Mouse (Mus musculus) spleen, postnatal 36 days (tissue): ENCODE results near the gene Rbpj.

Experiments used
- DNase-seq, 2 experiments: peaks; one replicate each; pipeline ENCODE4 v3.0.0; 2022; ENCODE audit warnings: low spot score in 2 of 2, mixed read lengths in 1 of 2

Rbpj gene

GRCm38 (mm10) chr5:53469098-53469776 lies 3.3 kb downstream of the Rbpj start:
- DNase-seq, result no peak

- no peak for DNase-seq
Observed at GRCm38 (mm10) chr5:53469777-53470131, 3.8 kb downstream of the Rbpj start.

GRCm38 (mm10) chr5:53470141-53471079 lies 4.5 kb downstream of the Rbpj start:
- no peak for DNase-seq

DNA sequence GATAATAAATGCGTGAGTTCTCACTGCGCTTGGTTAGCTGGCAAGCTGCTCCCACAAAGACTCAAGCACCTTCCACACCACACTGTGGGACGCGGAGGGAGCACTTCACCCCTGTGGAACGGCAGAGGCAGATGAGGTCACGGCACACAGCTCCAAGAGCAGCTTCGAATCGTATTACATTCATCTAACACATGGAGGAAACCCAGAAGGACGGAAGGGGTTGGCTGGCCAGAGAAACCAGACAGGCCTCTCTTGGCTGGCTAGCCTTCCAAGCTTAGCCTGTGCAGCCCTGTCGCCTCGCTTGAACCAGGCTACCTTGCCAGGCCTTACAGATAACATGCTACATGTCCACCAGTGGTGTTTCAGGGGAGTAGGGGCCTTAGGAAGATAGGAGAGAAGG lies 6.5 kb downstream of the Rbpj start:
- DNase-seq, result no peak

- no peak for DNase-seq
Observed at GRCm38 (mm10) chr5:53479161-53479560, 13.2 kb downstream of the Rbpj start.

- DNase-seq, result no peak
Observed at GRCm38 (mm10) chr5:53479891-53480290, 13.9 kb downstream of the Rbpj start.

DNA sequence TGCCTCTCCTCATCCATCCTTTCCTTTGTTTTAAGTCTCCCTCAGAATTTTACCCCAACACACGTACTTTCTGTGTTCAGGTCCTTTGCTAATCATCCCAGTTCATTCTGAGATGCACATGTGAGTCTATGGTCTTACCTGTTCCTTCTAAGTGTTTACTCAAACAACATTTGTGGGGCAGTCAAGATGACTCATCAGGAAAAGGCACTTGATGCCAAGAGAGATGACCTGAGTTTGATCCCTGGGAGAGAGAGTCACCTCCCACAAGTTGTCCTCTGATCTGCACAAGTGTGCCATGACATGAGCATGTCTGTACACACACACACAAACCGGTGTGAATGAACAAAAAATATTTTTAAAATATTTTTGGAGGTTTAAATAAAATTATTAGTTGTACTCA lies 15.1 kb downstream of the Rbpj start:
- DNase-seq, result no peak

GRCm38 (mm10) chr5:53485069-53485628 lies 19.2 kb downstream of the Rbpj start:
- no peak for DNase-seq

- DNase-seq, result no peak
Observed at GRCm38 (mm10) chr5:53485934-53486475, 20.1 kb downstream of the Rbpj start.

DNA sequence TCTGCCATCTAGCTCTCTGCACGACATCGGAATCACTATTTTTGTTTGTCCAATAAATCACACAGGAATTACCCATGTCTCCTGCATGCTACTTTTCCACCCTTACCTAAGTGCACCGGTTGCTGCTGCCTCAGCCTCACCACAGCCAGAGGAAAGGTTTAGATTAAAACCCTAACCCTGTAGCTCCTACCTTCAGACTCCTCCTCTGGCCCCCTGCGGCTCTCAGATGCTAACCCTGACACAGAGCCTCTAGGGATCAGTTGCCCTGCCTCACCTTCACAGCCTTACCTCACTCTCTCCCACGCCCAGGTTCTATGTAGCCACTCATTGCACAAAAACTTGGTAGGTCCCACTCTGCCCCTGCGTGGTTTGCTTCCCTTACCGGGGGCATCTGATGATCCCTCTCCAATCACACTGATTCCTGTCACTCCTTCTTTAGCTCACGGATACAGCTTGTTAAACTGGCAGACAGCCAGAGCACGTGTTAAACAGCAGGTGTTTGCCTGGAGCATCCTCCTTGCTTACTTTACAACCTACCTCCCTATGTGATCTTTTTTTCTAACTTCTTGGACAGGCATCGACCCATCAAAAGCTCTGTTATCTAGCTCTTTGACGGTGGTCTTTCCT lies 21.1 kb downstream of the Rbpj start:
- no peak for DNase-seq

DNA sequence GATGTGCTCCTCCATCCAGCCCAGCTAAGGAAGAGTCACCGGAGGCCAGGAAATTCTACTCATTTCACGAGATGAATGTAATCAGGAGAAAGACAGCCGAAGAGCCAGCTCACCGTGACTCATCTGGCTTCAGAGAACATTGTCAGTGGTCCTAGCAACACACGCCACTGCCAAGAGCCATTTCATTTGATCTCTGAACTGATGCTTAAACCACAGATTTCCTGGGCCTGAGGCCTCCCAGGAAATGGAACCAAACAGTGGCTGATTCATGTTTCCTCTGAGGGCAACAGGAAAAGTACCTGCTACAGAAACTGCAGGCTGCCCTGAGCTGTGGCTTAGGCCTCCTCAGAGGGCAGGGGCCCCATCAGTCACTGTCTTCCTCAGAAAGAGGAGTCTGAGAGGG lies 24.7 kb downstream of the Rbpj start:
- peak; percentile 16 to 17 for DNase-seq

DNA sequence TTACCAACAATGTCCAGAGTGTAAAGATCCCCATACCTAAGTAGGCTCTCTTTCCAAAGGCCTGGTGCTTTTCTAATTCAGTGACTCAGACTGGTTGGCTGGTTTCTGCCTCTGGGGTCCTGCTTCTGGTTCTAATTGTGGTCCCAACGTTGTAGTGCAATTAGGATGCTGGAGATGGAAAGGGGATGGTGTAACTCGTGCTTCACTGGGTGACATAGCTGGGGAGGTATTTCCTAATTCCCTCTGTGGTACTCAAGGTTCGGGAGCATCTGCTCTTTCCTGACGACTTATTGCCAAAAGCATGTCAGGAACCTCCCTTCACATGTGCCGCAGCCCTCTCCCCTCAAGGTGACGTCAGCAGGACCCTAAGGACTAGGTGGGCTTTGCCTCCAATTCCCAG lies 27.8 kb downstream of the Rbpj start:
- no peak for DNase-seq

- DNase-seq, result no peak
Observed at GRCm38 (mm10) chr5:53494536-53495159, 28.7 kb downstream of the Rbpj start.

DNA sequence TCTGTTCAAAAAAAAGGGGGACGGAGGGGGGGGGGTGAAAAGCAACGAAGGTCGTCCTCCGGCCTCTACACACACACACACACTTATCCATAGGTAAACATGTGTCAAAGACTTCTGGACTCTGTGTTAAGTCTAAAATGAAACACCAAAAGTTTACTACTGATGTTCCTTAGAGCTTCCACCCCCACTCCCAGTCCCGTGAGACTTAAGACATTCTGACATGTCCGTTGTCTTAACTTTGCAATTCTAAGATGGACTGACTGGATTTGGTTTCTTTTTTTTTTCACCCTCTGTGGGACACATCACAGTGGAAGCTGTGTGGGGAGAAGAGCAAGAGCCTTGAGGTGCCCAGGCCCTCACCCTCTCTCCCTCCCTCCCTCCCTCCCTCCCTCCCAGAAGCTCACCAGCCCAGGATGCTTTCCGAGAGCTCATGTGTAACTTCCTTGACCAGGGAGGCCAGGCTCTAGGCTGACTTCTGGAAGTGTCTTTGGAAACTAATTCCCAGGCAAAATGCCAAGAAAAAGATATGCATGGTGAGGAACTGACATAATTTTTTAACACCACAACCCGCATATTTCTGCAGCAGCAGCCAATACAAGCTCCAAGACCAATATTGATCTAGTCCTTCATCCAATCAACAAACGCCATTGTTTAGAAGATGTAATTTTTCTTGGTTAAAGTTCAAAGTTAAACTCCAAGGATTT lies 31.0 kb downstream of the Rbpj start:
- DNase-seq, result no peak

GRCm38 (mm10) chr5:53499571-53499970 lies 33.6 kb downstream of the Rbpj start:
- DNase-seq, result no peak

DNA sequence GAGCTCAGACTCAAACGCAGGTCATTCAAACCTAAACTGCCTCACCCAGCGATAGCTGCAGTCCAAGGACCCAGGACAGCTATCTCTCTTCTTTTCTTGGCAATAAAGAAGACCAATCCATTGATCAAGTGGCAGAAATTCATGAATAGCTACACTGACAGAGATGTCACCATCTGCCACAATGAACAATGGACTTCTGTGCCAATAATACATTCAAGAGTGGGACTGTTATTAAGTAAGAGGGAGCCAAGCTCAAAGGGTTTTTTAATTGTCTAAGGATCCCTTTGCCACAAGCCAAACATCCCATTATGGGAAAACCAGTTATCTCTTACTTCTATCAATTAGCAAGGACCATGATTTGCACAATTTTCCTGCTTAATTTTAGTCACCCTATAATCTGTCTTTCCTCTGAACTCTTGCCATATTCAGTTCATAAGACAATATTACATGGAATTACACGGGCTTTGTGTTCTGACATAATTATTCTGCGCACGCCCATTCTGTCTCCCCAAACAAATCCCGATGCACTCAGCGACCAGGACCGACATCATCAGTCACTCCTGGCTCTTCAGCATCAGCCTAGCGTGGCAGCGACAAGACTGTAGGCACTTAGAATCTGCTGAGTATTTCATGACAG lies 34.7 kb downstream of the Rbpj start:
- no peak for DNase-seq

DNA sequence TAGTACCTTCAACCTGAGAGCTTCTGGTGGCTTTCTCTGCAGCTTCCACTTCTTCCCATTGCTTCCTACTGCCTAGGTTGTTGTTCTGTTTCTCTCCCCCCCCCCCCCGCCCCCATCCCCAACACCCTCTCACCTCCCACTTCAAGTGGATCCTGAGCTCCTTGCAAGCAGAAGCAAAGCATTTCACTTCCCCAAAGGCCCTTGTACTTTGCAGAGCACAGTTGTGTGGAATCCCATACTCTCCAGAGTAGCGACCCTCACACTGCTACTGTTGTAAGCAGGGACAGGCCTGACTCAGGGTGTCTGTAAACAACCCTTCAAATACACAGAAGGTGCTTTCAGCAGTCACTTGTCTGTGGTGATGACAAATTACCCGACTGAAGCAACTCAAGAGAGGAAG lies 37.3 kb downstream of the Rbpj start:
- no peak for DNase-seq

- DNase-seq, result no peak
Observed at GRCm38 (mm10) chr5:53505751-53506150, 39.8 kb downstream of the Rbpj start.

GRCm38 (mm10) chr5:53507371-53507770 lies 41.4 kb downstream of the Rbpj start:
- no peak for DNase-seq

DNA sequence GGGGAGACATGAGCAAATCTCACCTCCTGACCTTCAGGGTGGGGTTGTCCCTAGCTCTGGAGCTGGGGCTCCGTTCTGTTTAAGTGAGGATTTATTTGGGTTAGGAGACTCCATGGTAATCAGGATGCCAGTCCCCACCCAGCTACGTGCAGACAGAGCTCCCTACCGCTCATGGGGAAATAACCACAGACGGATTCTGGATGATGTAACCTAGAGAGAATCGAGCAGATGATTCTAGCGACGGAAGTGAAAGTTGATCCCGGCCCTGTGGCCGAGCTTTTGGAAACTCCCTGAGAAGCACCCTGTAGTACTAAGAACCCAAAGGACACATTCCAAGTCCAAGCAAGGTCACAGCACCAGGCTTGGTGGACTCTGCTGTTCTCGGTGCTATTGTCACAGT lies 43.5 kb downstream of the Rbpj start:
- peak; percentile 6 to 25 for DNase-seq
